9 mouse cellular contexts compared by ENCODE assay signal in the genomic region with DNA sequence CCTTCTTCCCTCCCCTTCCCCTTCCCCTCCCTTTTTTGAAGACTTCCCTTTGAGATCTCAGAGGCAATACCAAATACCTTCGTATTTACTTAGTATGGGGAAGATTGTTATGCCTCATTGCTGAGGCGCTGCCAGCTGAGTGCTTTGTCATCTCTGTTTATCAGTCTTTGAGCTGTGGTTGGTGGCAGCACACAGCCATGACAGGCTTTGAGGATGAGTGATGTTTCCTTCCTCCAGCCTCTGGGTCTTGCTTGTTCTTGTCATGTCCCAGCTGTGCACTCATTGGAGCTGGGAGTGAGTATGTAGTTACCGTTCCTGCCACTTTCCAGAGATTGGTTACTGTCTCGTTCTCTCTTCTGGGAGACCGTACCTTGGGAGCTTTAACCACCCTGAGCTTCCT. TPM values are rescaled to one million over a fixed set of nuclear protein-coding genes. Genes with fewer than 3 reads are reported as not detected.
DNase-seq lines count a peak whose midpoint lies in the region; ATAC-seq lines count a peak whose summit lies in the region.
"Had no signal": no experiment of that assay in that cellular context is flagged by ENCODE, and none has a peak within 500 bp of the region (broad histone marks: within the 10 kb centered on the region; RNA-seq: fewer than 3 reads in every experiment).

No protein-coding gene starts in this region.

- no peak overlapping the region for H3K4me3 ChIP-seq in kidney, embryonic 14.5 days (ENCODE audit: low read length)
- H3K4me3 ChIP-seq in liver, embryonic 15.5 days (replicated peaks), result no peak overlapping the region
- no peak overlapping the region for H3K4me3 ChIP-seq in stomach, embryonic 15.5 days (replicated peaks)
- no peak overlapping the region for H3K4me3 ChIP-seq in embryonic facial prominence, embryonic 10.5 days
- H3K4me3 ChIP-seq: left cerebral cortex, adult 2 months had no signal

- peaks cover 8% of the 10 kb centered on the region for H3K4me1 ChIP-seq in kidney, embryonic 14.5 days (ENCODE audit: control insufficient read depth, insufficient read depth, low read length)
- peaks cover 50% of the 10 kb centered on the region for H3K4me1 ChIP-seq in liver, embryonic 15.5 days (replicated peaks)
- H3K4me1 ChIP-seq in stomach, embryonic 15.5 days, result peaks cover 13% of the 10 kb centered on the region; the same call in 1 of the 2 replicates
- H3K4me1 ChIP-seq in embryonic facial prominence, embryonic 10.5 days, result peaks cover 23% of the 10 kb centered on the region

- no peaks in the 10 kb centered on the region for H3K9me3 ChIP-seq in kidney, embryonic 14.5 days (ENCODE audit: control insufficient read depth, low read length)
- no peaks in the 10 kb centered on the region for H3K9me3 ChIP-seq in liver, embryonic 15.5 days (replicated peaks)
- H3K9me3 ChIP-seq in stomach, embryonic 15.5 days, result no peaks in the 10 kb centered on the region
- no peaks in the 10 kb centered on the region for H3K9me3 ChIP-seq in embryonic facial prominence, embryonic 10.5 days

- 52% methylated on average over 5 of the region's 5 CpGs for WGBS in kidney, embryonic 14.5 days
- WGBS in liver, embryonic 15.5 days (ENCODE audit: insufficient replicate concordance), result 27% methylated on average over 5 of the region's 5 CpGs
- 15% methylated on average over 5 of the region's 5 CpGs for WGBS in stomach, embryonic 15.5 days
- 64% methylated on average over 5 of the region's 5 CpGs for WGBS in embryonic facial prominence, embryonic 10.5 days

- peak; percentile 8 for DNase-seq in kidney, adult 18-20 months
- peak; percentile 57 for DNase-seq in adrenal gland, adult 8-10 months
- DNase-seq in embryonic facial prominence, embryonic 10.5 days (ENCODE audit: low spot score), result no peak
- no peak for DNase-seq in gastrocnemius, adult 18-20 months (ENCODE audit: low spot score)
- DNase-seq in layer of hippocampus, adult 11-12 months (ENCODE audit: low spot score), result no peak

- H3K9ac ChIP-seq in kidney, embryonic 14.5 days (ENCODE audit: low read depth, low read length), result no peak overlapping the region
- no peak overlapping the region for H3K9ac ChIP-seq in liver, embryonic 15.5 days
- no peak overlapping the region for H3K9ac ChIP-seq in stomach, embryonic 15.5 days

- no peaks in the 10 kb centered on the region for H3K27me3 ChIP-seq in kidney, embryonic 14.5 days (ENCODE audit: control insufficient read depth, insufficient read depth, low read length)
- H3K27me3 ChIP-seq in liver, embryonic 15.5 days, result no peaks in the 10 kb centered on the region
- no peaks in the 10 kb centered on the region for H3K27me3 ChIP-seq in stomach, embryonic 15.5 days (replicated peaks)
- H3K27me3 ChIP-seq in embryonic facial prominence, embryonic 10.5 days (replicated peaks; ENCODE audit: low read depth, poor library complexity, severe bottlenecking), result no peaks in the 10 kb centered on the region

- no peak for ATAC-seq in kidney, embryonic 14.5 days (ENCODE audit: low FRiP score, low TSS enrichment)
- peak; percentile 91 for ATAC-seq in liver, embryonic 15.5 days (ENCODE audit: insufficient read depth)
- peak; percentile 77; the same call in 1 of the 2 replicates for ATAC-seq in stomach, embryonic 15.5 days (ENCODE audit: insufficient read depth, low FRiP score, low read depth)

- H3K4me2 ChIP-seq in kidney, embryonic 14.5 days (replicated peaks; ENCODE audit: low read depth, low read length), result no peak overlapping the region
- peak overlapping the region; percentile 46 for H3K4me2 ChIP-seq in liver, embryonic 15.5 days
- no peak overlapping the region for H3K4me2 ChIP-seq in stomach, embryonic 15.5 days

- no peak overlapping the region for H3K27ac ChIP-seq in kidney, embryonic 14.5 days (ENCODE audit: low read depth, low read length)
- H3K27ac ChIP-seq in liver, embryonic 15.5 days (replicated peaks), result peak overlapping the region; percentile 88
- peak overlapping the region; percentile 23; the same call in 1 of the 2 replicates for H3K27ac ChIP-seq in stomach, embryonic 15.5 days
- H3K27ac ChIP-seq in embryonic facial prominence, embryonic 10.5 days (replicated peaks), result no peak overlapping the region
- H3K27ac ChIP-seq: left cerebral cortex, adult 2 months had no signal

- peaks cover 8% of the 10 kb centered on the region; the same call in 1 of the 2 replicates for H3K36me3 ChIP-seq in kidney, embryonic 14.5 days (ENCODE audit: control insufficient read depth, insufficient read depth, low read length)
- H3K36me3 ChIP-seq in liver, embryonic 15.5 days (replicated peaks), result peaks cover 18% of the 10 kb centered on the region
- H3K36me3 ChIP-seq in stomach, embryonic 15.5 days, result 0 out of 2 replicates have a peak, but pooled peaks cover 4% of the 10 kb centered on the region
- peaks cover 23% of the 10 kb centered on the region for H3K36me3 ChIP-seq in embryonic facial prominence, embryonic 10.5 days (replicated peaks)

RNA-seq across cellular contexts. Expression of gene Usp33, which starts 9.1 kb away (rescaled TPM):
- 18.8 and 44.4 TPM in 2 replicates for polyA plus RNA-seq in kidney, embryonic 14.5 days (2014; fragmentation: Nextera tagmentation; extraction: Ambion mirVana)
- total RNA-seq in adrenal gland, adult 8-10 months (2022), result 100 to 1,000 TPM in 3 of 4 experiments, 10 to 100 TPM in 1; 93.9 to 139 (median 129) TPM
- 19.6 and 21.4 TPM in 2 replicates for polyA plus RNA-seq in liver, embryonic 15.5 days (2015; fragmentation: Nextera tagmentation; extraction: Ambion mirVana)
- polyA plus RNA-seq in stomach, embryonic 15.5 days (2015; fragmentation: Nextera tagmentation; extraction: Ambion mirVana), result 38.7 and 43.2 TPM in 2 replicates
- 52.9 and 53.9 TPM in 2 replicates for polyA plus RNA-seq in embryonic facial prominence, embryonic 10.5 days (2016; fragmentation: Nextera tagmentation; extraction: Ambion mirVana)
- 10 to 100 TPM; 17.6 to 18.1 TPM for total RNA-seq in gastrocnemius, adult 18-20 months (2021)

RNA-seq across cellular contexts. Expression of gene Miga1, which starts 15.2 kb away (rescaled TPM):
- polyA plus RNA-seq in kidney, embryonic 14.5 days (2014; fragmentation: Nextera tagmentation; extraction: Ambion mirVana), result 14.0 and 23.7 TPM in 2 replicates
- 10 to 100 TPM in 3 of 4 experiments, 1 to 10 TPM in 1; 9.9 to 29.6 (median 16.8) TPM for total RNA-seq in adrenal gland, adult 8-10 months (2022)
- 3.4 and 3.5 TPM in 2 replicates for polyA plus RNA-seq in liver, embryonic 15.5 days (2015; fragmentation: Nextera tagmentation; extraction: Ambion mirVana)
- polyA plus RNA-seq in stomach, embryonic 15.5 days (2015; fragmentation: Nextera tagmentation; extraction: Ambion mirVana), result 14.0 and 14.5 TPM in 2 replicates
- 18.7 and 19.1 TPM in 2 replicates for polyA plus RNA-seq in embryonic facial prominence, embryonic 10.5 days (2016; fragmentation: Nextera tagmentation; extraction: Ambion mirVana)
- 1 to 10 TPM; 6.4 to 8.2 TPM for total RNA-seq in gastrocnemius, adult 18-20 months (2021)

RNA-seq across cellular contexts. Expression of gene Zzz3, which starts 39.9 kb away (rescaled TPM):
- polyA plus RNA-seq in kidney, embryonic 14.5 days (2014; fragmentation: Nextera tagmentation; extraction: Ambion mirVana), result 37.4 and 70.8 TPM in 2 replicates
- 10 to 100 TPM; 31.3 to 52.7 (median 48.1) TPM for total RNA-seq in adrenal gland, adult 8-10 months (2022)
- polyA plus RNA-seq in liver, embryonic 15.5 days (2015; fragmentation: Nextera tagmentation; extraction: Ambion mirVana), result 10.8 and 14.3 TPM in 2 replicates
- polyA plus RNA-seq in stomach, embryonic 15.5 days (2015; fragmentation: Nextera tagmentation; extraction: Ambion mirVana), result 41.7 and 44.5 TPM in 2 replicates
- polyA plus RNA-seq in embryonic facial prominence, embryonic 10.5 days (2016; fragmentation: Nextera tagmentation; extraction: Ambion mirVana), result 57.2 and 58.2 TPM in 2 replicates
- total RNA-seq in gastrocnemius, adult 18-20 months (2021), result 10 to 100 TPM; 13.4 to 16.5 TPM

Comparison
In these comparisons a context has a peak if more than half of its experiments do, and no peak if none do; other contexts are left out.
1. DNase-seq: peak in kidney, adult 18-20 months (single experiment) and adrenal gland, adult 8-10 months (single experiment); none in embryonic facial prominence, embryonic 10.5 days (single experiment), gastrocnemius, adult 18-20 months (single experiment) and layer of hippocampus, adult 11-12 months (single experiment).
2. H3K27ac ChIP-seq: peak in liver, embryonic 15.5 days (single experiment) and stomach, embryonic 15.5 days (single experiment); none in kidney, embryonic 14.5 days (single experiment) and embryonic facial prominence, embryonic 10.5 days (single experiment).